Mouse (Mus musculus): ENCODE results near the gene Mlec.

DNA sequence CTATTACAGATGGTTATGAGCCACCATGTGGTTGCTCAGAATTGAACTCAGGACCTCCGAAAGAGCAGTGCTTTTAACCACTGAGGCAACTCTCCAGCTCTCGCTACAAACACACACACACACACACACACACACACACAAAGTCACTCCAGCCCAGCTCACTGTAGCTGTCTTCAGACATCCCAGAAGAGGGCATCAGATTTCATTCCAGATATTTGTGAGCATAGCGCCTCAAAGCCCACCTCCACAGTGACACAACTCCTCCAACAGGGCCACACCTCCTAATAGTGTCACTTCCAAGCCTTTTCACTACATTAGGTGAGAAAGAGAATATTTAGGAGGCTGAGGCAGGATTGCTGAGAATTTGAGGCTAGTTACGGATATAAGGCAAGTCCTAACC lies 18.9 kb downstream of the Mlec start:
- TF ChIP-seq E2F4 (IDR thresholded peaks at IDR 0.05; ENCODE audit: borderline replicate concordance, low read depth, low read length) (no peak), MAX (IDR thresholded peaks at IDR 0.05; ENCODE audit: low read length) (no peak), MXI1 (IDR thresholded peaks at IDR 0.05; ENCODE audit: low read depth, low read length) (no peak)
